Mouse (Mus musculus) MEL (cell line): Measurements from ENCODE around the gene Phtf1. TPM values are rescaled to one million over a fixed set of nuclear protein-coding genes. Genes with fewer than 3 reads are reported as not detected.

Experiments
- DNase-seq: peaks from one replicate; pipeline ENCODE4 v3.0.0; 2011; ENCODE audit warnings: low read depth, low spot score
- H3K27ac ChIP-seq: 2 replicates; pipeline ENCODE4 v1.5.1; 2012; ENCODE audit warnings: low read depth, mild to moderate bottlenecking, control low read depth, low read length, moderate library complexity; ENCODE audit not compliant: control insufficient read depth
- H3K27me3 ChIP-seq, 2 experiments: fragments of 150-350 bp in 1 of 2; sonication (generic) in 1 of 2; 2 replicates each; pipeline ENCODE4 v1.6.1; 2012; ENCODE audit warnings: low read length in 2 of 2, mild to moderate bottlenecking in 2 of 2, improper control_type of control experiment in 1 of 2, moderate library complexity in 1 of 2; ENCODE audit not compliant: insufficient read depth in 2 of 2, control insufficient read depth in 1 of 2
- H3K36me3 ChIP-seq, 2 experiments: 2 replicates each; pipeline ENCODE4 v1.6.1; 2012 to 2014; ENCODE audit warnings: low read length in 2 of 2, improper control_type of control experiment in 1 of 2, inconsistent platforms in 1 of 2, mild to moderate bottlenecking in 1 of 2; ENCODE audit not compliant: insufficient read depth in 2 of 2, control insufficient read depth in 1 of 2
- H3K4me1 ChIP-seq, 2 experiments: fragments of 150-350 bp in 1 of 2; sonication (generic) in 1 of 2; 2 replicates each; pipeline ENCODE4 v1.6.1; 2012; ENCODE audit warnings: low read length in 2 of 2, improper control_type of control experiment in 1 of 2, mild to moderate bottlenecking in 1 of 2; ENCODE audit not compliant: insufficient read depth in 2 of 2, control insufficient read depth in 1 of 2
- H3K4me3 ChIP-seq, 2 experiments: fragments of 150-350 bp in 1 of 2; sonication (generic) in 1 of 2; 2 replicates each; pipeline ENCODE4 v1.5.1; 2012; ENCODE audit warnings: low read depth in 2 of 2, low read length in 2 of 2, mild to moderate bottlenecking in 2 of 2, moderate library complexity in 2 of 2, control low read depth in 1 of 2, improper control_type of control experiment in 1 of 2; ENCODE audit not compliant: control insufficient read depth in 1 of 2, insufficient read depth in 1 of 2
- H3K79me2 ChIP-seq: 2 replicates; pipeline ENCODE4 v1.6.1; 2012; ENCODE audit warnings: mild to moderate bottlenecking, low read length, moderate library complexity; ENCODE audit not compliant: control insufficient read depth, poor library complexity, insufficient read depth
- H3K9ac ChIP-seq: 2 replicates; pipeline ENCODE4 v1.6.1; 2012; ENCODE audit warnings: low read depth, mild to moderate bottlenecking, control low read depth, low read length, moderate library complexity; ENCODE audit not compliant: control insufficient read depth, poor library complexity, severe bottlenecking
- H3K9me3 ChIP-seq: fragments of 150-350 bp; sonication (generic); replicated peaks from 2 replicates; pipeline ENCODE4 v1.6.1; 2012; ENCODE audit warnings: mild to moderate bottlenecking, low read length, improper control_type of control experiment, moderate library complexity; ENCODE audit not compliant: insufficient read depth
- CHD1 ChIP-seq: IDR thresholded peaks from 2 replicates; pipeline ENCODE4 v1.6.1; 2012; ENCODE audit warnings: low read depth, mild to moderate bottlenecking, inconsistent platforms, low read length, improper control_type of control experiment
- CHD2 ChIP-seq: IDR thresholded peaks from 2 replicates; pipeline ENCODE4 v1.6.1; 2011; ENCODE audit warnings: low read length, improper control_type of control experiment
- E2F4 ChIP-seq: IDR thresholded peaks from 2 replicates; pipeline ENCODE4 v1.6.1; 2011; ENCODE audit warnings: low read depth, low read length, improper control_type of control experiment, borderline replicate concordance
- ETS1 ChIP-seq: IDR thresholded peaks from 2 replicates; pipeline ENCODE4 v1.6.1; 2012; ENCODE audit warnings: low read depth, mild to moderate bottlenecking, inconsistent platforms, low read length, improper control_type of control experiment, moderate library complexity
- GATA1 ChIP-seq: IDR thresholded peaks from 2 replicates; pipeline ENCODE4 v1.6.1; 2011; ENCODE audit warnings: low read depth, low read length, improper control_type of control experiment
- MAFK ChIP-seq: IDR thresholded peaks from 2 replicates; pipeline ENCODE4 v1.6.1; 2011; ENCODE audit warnings: low read depth, mild to moderate bottlenecking, low read length, improper control_type of control experiment, borderline replicate concordance
- MAX ChIP-seq: IDR thresholded peaks from 2 replicates; pipeline ENCODE4 v1.6.1; 2011; ENCODE audit warnings: low read length, improper control_type of control experiment
- MYB ChIP-seq: IDR thresholded peaks from 2 replicates; pipeline ENCODE4 v1.6.1; 2011; ENCODE audit warnings: mild to moderate bottlenecking, low read depth, low read length, improper control_type of control experiment
- NELFE ChIP-seq: IDR thresholded peaks from 2 replicates; pipeline ENCODE4 v1.6.1; 2011; ENCODE audit warnings: low read depth, low read length, improper control_type of control experiment
- NRF1 ChIP-seq: IDR thresholded peaks from 2 replicates; pipeline ENCODE4 v1.6.1; 2014; ENCODE audit warnings: low read depth, mild to moderate bottlenecking, inconsistent platforms, low read length, improper control_type of control experiment, moderate library complexity; ENCODE audit not compliant: poor library complexity, insufficient read depth, severe bottlenecking
- RAD21 ChIP-seq: IDR thresholded peaks from 2 replicates; pipeline ENCODE4 v1.6.1; 2011; ENCODE audit warnings: mild to moderate bottlenecking, low read depth, low read length, improper control_type of control experiment
- RCOR1 ChIP-seq: IDR thresholded peaks from 2 replicates; pipeline ENCODE4 v1.6.1; 2012; ENCODE audit warnings: low read depth, mild to moderate bottlenecking, inconsistent platforms, low read length, improper control_type of control experiment
- SIN3A ChIP-seq: IDR thresholded peaks from 2 replicates; pipeline ENCODE4 v1.6.1; 2012; ENCODE audit warnings: low read length, improper control_type of control experiment, inconsistent platforms
- TAL1 ChIP-seq: IDR thresholded peaks from 2 replicates; pipeline ENCODE4 v1.6.1; 2012; ENCODE audit warnings: mild to moderate bottlenecking, inconsistent platforms, low read length, moderate library complexity, mixed read lengths
- UBTF ChIP-seq: IDR thresholded peaks from 2 replicates; pipeline ENCODE4 v1.6.1; 2012; ENCODE audit warnings: low read depth, mild to moderate bottlenecking, inconsistent platforms, low read length, improper control_type of control experiment, moderate library complexity, borderline replicate concordance; ENCODE audit not compliant: insufficient read depth
- USF1 ChIP-seq: IDR thresholded peaks from 2 replicates; pipeline ENCODE4 v1.6.1; 2014; ENCODE audit warnings: low read depth, mild to moderate bottlenecking, inconsistent platforms, low read length, improper control_type of control experiment, moderate library complexity
- ZC3H11A ChIP-seq: IDR thresholded peaks from 2 replicates; pipeline ENCODE4 v1.6.1; 2012; ENCODE audit warnings: low read depth, mild to moderate bottlenecking, inconsistent platforms, low read length, improper control_type of control experiment
- ZMIZ1 ChIP-seq: IDR thresholded peaks from 2 replicates; pipeline ENCODE4 v1.6.1; 2012; ENCODE audit warnings: low read depth, mild to moderate bottlenecking, inconsistent platforms, low read length, improper control_type of control experiment, moderate library complexity
- ZNF384 ChIP-seq: IDR thresholded peaks from 2 replicates; pipeline ENCODE4 v1.6.1; 2012; ENCODE audit warnings: low read depth, mild to moderate bottlenecking, inconsistent platforms, low read length, improper control_type of control experiment
- polyA plus RNA-seq, 2 experiments: library from polyadenylated mRNA; stranded (reverse) in 1 of 2; unstranded in 1 of 2; fragments of >175 nt in 1 of 2; fragments of >200 nt in 1 of 2; gene quantifications; 2 replicates each; pipeline versions ENCODE4 v1.2.1 to v1.2.4; 2012; ENCODE audit warnings: low replicate concordance in 2 of 2, low read depth in 1 of 2; ENCODE audit not compliant: insufficient read length in 2 of 2, insufficient read depth in 1 of 2, missing spikeins in 1 of 2
- total RNA-seq: library from RNA; depleted of rRNA; stranded (reverse); fragments of 300-350 nt; gene quantifications from 2 replicates; pipeline ENCODE4 v1.2.3, GENCODE M21; 2012

Gene Phtf1
- total and polyA plus RNA-seq, 3 experiments = 20.0 to 23.4 TPM; not detected in 1

DNA sequence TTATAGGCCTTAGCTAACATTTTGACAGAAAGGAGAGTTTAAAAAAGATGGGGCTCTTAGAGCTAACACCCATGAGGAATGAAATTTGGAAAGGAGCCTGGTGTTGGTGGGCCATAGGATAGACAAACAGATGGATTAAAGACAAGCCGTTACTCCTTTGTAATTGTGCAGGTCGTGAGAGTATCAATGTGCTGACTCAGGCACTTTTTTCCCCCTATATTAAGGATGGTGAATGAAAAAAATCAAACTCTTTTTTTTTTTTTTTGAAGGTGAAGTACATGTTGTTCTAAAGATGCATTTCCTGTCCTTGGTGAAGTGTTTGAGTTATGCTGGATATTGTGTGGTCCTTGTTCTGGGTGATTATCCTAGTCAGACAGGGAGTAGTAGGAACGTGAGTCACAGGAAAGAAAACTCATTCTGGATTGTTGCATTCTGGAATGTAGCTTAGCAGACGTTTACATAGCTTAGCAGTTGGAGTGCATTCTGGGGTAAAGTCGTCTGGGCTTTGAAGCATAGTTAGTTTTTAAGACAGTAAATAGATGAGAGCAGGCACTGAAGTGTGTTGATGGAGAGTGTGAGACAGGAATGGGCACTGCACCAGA lies 20.0 kb downstream of the Phtf1 start:
- H3K27ac ChIP-seq = no peak overlapping the region
- H3K9me3 ChIP-seq = no peaks in the 10 kb centered on the region
- H3K27me3 ChIP-seq = no peaks in the 10 kb centered on the region
- no peak overlapping the region for H3K9ac ChIP-seq
- DNase-seq = no peak
- TF ChIP-seq ZC3H11A = no peak
- TF ChIP-seq MAFK = 0 out of 2 replicates have a peak, but pooled peaks have one; percentile 38
- no peak for TF ChIP-seq UBTF
- no peak for TF ChIP-seq TAL1
- H3K36me3 ChIP-seq = peaks cover 0 to 10% of the 10 kb centered on the region in 2 experiments; a peak in 2 of 4 replicates
- no peaks in the 10 kb centered on the region for H3K79me2 ChIP-seq
- H3K4me3 ChIP-seq = no peak overlapping the region
- H3K4me1 ChIP-seq = no peaks in the 10 kb centered on the region

GRCm38 (mm10) chr3:103989352-103989751 lies 21.4 kb downstream of the Phtf1 start:
- H3K27me3 ChIP-seq = no peaks in the 10 kb centered on the region
- no peak overlapping the region for H3K9ac ChIP-seq
- no peak for TF ChIP-seq GATA1
- TF ChIP-seq ZMIZ1 = no peak
- TF ChIP-seq USF1 = no peak
- TF ChIP-seq RAD21 = no peak
- no peak for TF ChIP-seq NRF1
- no peak for TF ChIP-seq NELFE
- TF ChIP-seq CHD1 = no peak
- TF ChIP-seq RCOR1 = no peak
- TF ChIP-seq ETS1 = no peak
- TF ChIP-seq E2F4 = no peak
- TF ChIP-seq MAFK = no peak
- TF ChIP-seq MAX = no peak
- no peak for TF ChIP-seq SIN3A
- no peak for TF ChIP-seq ZNF384
- TF ChIP-seq CHD2 = no peak
- TF ChIP-seq MYB = no peak
- DNase-seq = no peak
- no peaks in the 10 kb centered on the region for H3K79me2 ChIP-seq
- H3K4me3 ChIP-seq = no peak overlapping the region
- peaks cover 0 to 8% of the 10 kb centered on the region in 2 experiments; a peak in 2 of 4 replicates for H3K36me3 ChIP-seq
- no peak overlapping the region for H3K27ac ChIP-seq
- H3K9me3 ChIP-seq = no peaks in the 10 kb centered on the region
- no peaks in the 10 kb centered on the region for H3K4me1 ChIP-seq
